Mouse (Mus musculus): ENCODE measurements around the gene 1700001P01Rik. TPM values are rescaled to one million over a fixed set of nuclear protein-coding genes. Genes with fewer than 3 reads are reported as not detected.

Gene 1700001P01Rik
- polyA plus RNA-seq (2012; rRNA removed) (0.08 TPM in 1 of 2 replicates, not detected in the other), polyA plus RNA-seq (2014; fragmentation: Nextera tagmentation; extraction: Ambion mirVana) (not detected in 2 replicates)

- TF ChIP-seq EP300 (IDR thresholded peaks at IDR 0.05; ENCODE audit: low read depth) (no peak), CTCF (IDR thresholded peaks at IDR 0.05; ENCODE audit: low read depth) (no peak)
- H3K9me3 ChIP-seq (ENCODE audit: control insufficient read depth, low read length): no peaks in the 10 kb centered on the region
- no peak within 1 kb of the TSS for H3K9ac ChIP-seq (replicated peaks)
- H3K4me1 ChIP-seq (replicated peaks; ENCODE audit: control insufficient read depth in 2 of 2, insufficient read depth in 2 of 2, low read length in 1 of 2): peaks cover 7 to 11% of the 10 kb centered on the region in 2 experiments
- H3K27ac ChIP-seq: no peak within 1 kb of the TSS
- WGBS (ENCODE audit: insufficient replicate concordance): 45% methylated on average over 17 of the region's 17 CpGs
- no peak within 1 kb of the TSS for H3K4me3 ChIP-seq (ENCODE audit: insufficient read depth in 1 of 2, low read depth in 2 of 2, low read length in 2 of 2)
- ATAC-seq (ENCODE audit: insufficient read depth) (no peak), DNase-seq (ENCODE audit: low read depth in 3 of 3, low spot score in 3 of 3) (no peak)
- no peaks in the 10 kb centered on the region for H3K27me3 ChIP-seq (ENCODE audit: control insufficient read depth, insufficient read depth, low read length)
- H3K36me3 ChIP-seq (replicated peaks; ENCODE audit: control insufficient read depth, insufficient read depth, low read depth): peaks cover 36% of the 10 kb centered on the region
- H3K4me2 ChIP-seq (ENCODE audit: low read depth): no peak within 1 kb of the TSS
Observed at GRCm38 (mm10) chr11:97775808-97776496, at the start of gene 1700001P01Rik. Gene 1700001P01Rik, minus strand, starts transcription at chr11:97775918.

- 63% methylated on average over 10 of the region's 10 CpGs for WGBS (ENCODE audit: insufficient replicate concordance)
- H3K4me2 ChIP-seq (ENCODE audit: low read depth): no peak overlapping the region
- no peak overlapping the region for H3K27ac ChIP-seq
- H3K4me1 ChIP-seq (replicated peaks; ENCODE audit: control insufficient read depth in 2 of 2, insufficient read depth in 2 of 2, low read length in 1 of 2): peaks cover 0 to 18% of the 10 kb centered on the region in 2 experiments; a peak in 3 of 4 replicates
- H3K36me3 ChIP-seq (replicated peaks; ENCODE audit: control insufficient read depth, insufficient read depth, low read depth): no peaks in the 10 kb centered on the region
- DNase-seq (ENCODE audit: low read depth in 3 of 3, low spot score in 3 of 3) (no peak), ATAC-seq (ENCODE audit: insufficient read depth) (no peak)
- H3K9ac ChIP-seq (replicated peaks): no peak overlapping the region
- no peaks in the 10 kb centered on the region for H3K9me3 ChIP-seq (ENCODE audit: control insufficient read depth, low read length)
- no peak overlapping the region for H3K4me3 ChIP-seq (ENCODE audit: insufficient read depth in 1 of 2, low read depth in 2 of 2, low read length in 2 of 2)
- H3K27me3 ChIP-seq (ENCODE audit: control insufficient read depth, insufficient read depth, low read length): no peaks in the 10 kb centered on the region
- TF ChIP-seq CTCF (IDR thresholded peaks at IDR 0.05; ENCODE audit: low read depth) (no peak), EP300 (IDR thresholded peaks at IDR 0.05; ENCODE audit: low read depth) (no peak)
Observed at GRCm38 (mm10) chr11:97825295-97825694, 49.6 kb upstream of the 1700001P01Rik start.

- WGBS (ENCODE audit: insufficient replicate concordance): 54% methylated on average over 6 of the region's 6 CpGs
- peaks cover 0 to 19% of the 10 kb centered on the region in 2 experiments; a peak in 3 of 4 replicates for H3K4me1 ChIP-seq (replicated peaks; ENCODE audit: control insufficient read depth in 2 of 2, insufficient read depth in 2 of 2, low read length in 1 of 2)
- no peaks in the 10 kb centered on the region for H3K27me3 ChIP-seq (ENCODE audit: control insufficient read depth, insufficient read depth, low read length)
- TF ChIP-seq CTCF (IDR thresholded peaks at IDR 0.05; ENCODE audit: low read depth) (no peak), EP300 (IDR thresholded peaks at IDR 0.05; ENCODE audit: low read depth) (no peak)
- H3K4me2 ChIP-seq (ENCODE audit: low read depth): no peak overlapping the region
- no peaks in the 10 kb centered on the region for H3K36me3 ChIP-seq (replicated peaks; ENCODE audit: control insufficient read depth, insufficient read depth, low read depth)
- ATAC-seq (ENCODE audit: insufficient read depth): no peak
- H3K4me3 ChIP-seq (ENCODE audit: insufficient read depth in 1 of 2, low read depth in 2 of 2, low read length in 2 of 2): no peak overlapping the region
- no peak overlapping the region for H3K9ac ChIP-seq (replicated peaks)
- no peak for DNase-seq (ENCODE audit: low read depth in 3 of 3, low spot score in 3 of 3)
- H3K27ac ChIP-seq: no peak overlapping the region
- H3K9me3 ChIP-seq (ENCODE audit: control insufficient read depth, low read length): no peaks in the 10 kb centered on the region
Observed at GRCm38 (mm10) chr11:97824895-97825294, 49.2 kb upstream of the 1700001P01Rik start.

GRCm38 (mm10) chr11:97824168-97824567 is 48.5 kb upstream of the 1700001P01Rik start:
- Histone ChIP-seq H3K27ac (no peak overlapping the region), H3K9ac (replicated peaks) (no peak overlapping the region), H3K9me3 (ENCODE audit: control insufficient read depth, low read length) (no peaks in the 10 kb centered on the region), H3K4me2 (ENCODE audit: low read depth) (no peak overlapping the region), H3K36me3 (replicated peaks; ENCODE audit: control insufficient read depth, insufficient read depth, low read depth) (no peaks in the 10 kb centered on the region), H3K27me3 (ENCODE audit: control insufficient read depth, insufficient read depth, low read length) (no peaks in the 10 kb centered on the region), H3K4me1 (replicated peaks; ENCODE audit: control insufficient read depth in 2 of 2, insufficient read depth in 2 of 2, low read length in 1 of 2) (peaks cover 0 to 21% of the 10 kb centered on the region in 2 experiments; a peak in 3 of 4 replicates), H3K4me3 (ENCODE audit: insufficient read depth in 1 of 2, low read depth in 2 of 2, low read length in 2 of 2) (no peak overlapping the region)
- DNase-seq (ENCODE audit: low read depth in 3 of 3, low spot score in 3 of 3) (no peak), ATAC-seq (ENCODE audit: insufficient read depth) (no peak)
- 80% methylated on average over 11 of the region's 11 CpGs for WGBS (ENCODE audit: insufficient replicate concordance)
- TF ChIP-seq EP300 (IDR thresholded peaks at IDR 0.05; ENCODE audit: low read depth) (no peak), CTCF (IDR thresholded peaks at IDR 0.05; ENCODE audit: low read depth) (no peak)

GRCm38 (mm10) chr11:97822840-97823603 is 47.3 kb upstream of the 1700001P01Rik start:
- no peak for ATAC-seq (ENCODE audit: insufficient read depth)
- no peak for DNase-seq (ENCODE audit: low read depth in 3 of 3, low spot score in 3 of 3)
- Histone ChIP-seq H3K4me3 (ENCODE audit: insufficient read depth in 1 of 2, low read depth in 2 of 2, low read length in 2 of 2) (no peak overlapping the region), H3K9me3 (ENCODE audit: control insufficient read depth, low read length) (no peaks in the 10 kb centered on the region), H3K36me3 (replicated peaks; ENCODE audit: control insufficient read depth, insufficient read depth, low read depth) (no peaks in the 10 kb centered on the region), H3K27ac (no peak overlapping the region), H3K9ac (replicated peaks) (no peak overlapping the region; the same call in 1 of the 2 replicates), H3K4me2 (ENCODE audit: low read depth) (peak overlapping the region; percentile 16; the same call in 1 of the 2 replicates), H3K4me1 (replicated peaks; ENCODE audit: control insufficient read depth in 2 of 2, insufficient read depth in 2 of 2, low read length in 1 of 2) (peaks cover 4 to 32% of the 10 kb centered on the region in 2 experiments), H3K27me3 (ENCODE audit: control insufficient read depth, insufficient read depth, low read length) (no peaks in the 10 kb centered on the region)
- WGBS (ENCODE audit: insufficient replicate concordance): 75% methylated on average over 20 of the region's 20 CpGs
- no peak for TF ChIP-seq CTCF (IDR thresholded peaks at IDR 0.05; ENCODE audit: low read depth)

Measured in liver, embryonic 14.5 days (tissue).